Mouse (Mus musculus) C2C12 (cell line): ENCODE measurements around the gene Sema4d.

Experiments used
- CTCF ChIP-seq: IDR thresholded peaks from one replicate; pipeline ENCODE4 v1.5.1; 2011; ENCODE audit not compliant: control insufficient read depth, insufficient read depth, insufficient read length
- MAX ChIP-seq: IDR thresholded peaks from one replicate; pipeline ENCODE4 v1.6.1; 2011; ENCODE audit warnings: mild to moderate bottlenecking, control low read depth
- MYOD1 ChIP-seq: IDR thresholded peaks from one replicate; pipeline ENCODE4 v1.6.1; 2011; ENCODE audit warnings: low read depth; ENCODE audit not compliant: control insufficient read depth, insufficient read length
- MYOG ChIP-seq: IDR thresholded peaks from one replicate; pipeline ENCODE4 v1.6.1; 2011; ENCODE audit not compliant: control insufficient read depth, insufficient read length; ENCODE audit errors: extremely low read depth
- USF1 ChIP-seq: IDR thresholded peaks from one replicate; pipeline ENCODE4 v1.6.1; 2011; ENCODE audit warnings: low read depth, mild to moderate bottlenecking, control low read depth, moderate library complexity

- TF ChIP-seq CTCF: no peak
- TF ChIP-seq USF1: no peak
- TF ChIP-seq MAX: no peak
- no peak for TF ChIP-seq MYOG
- no peak for TF ChIP-seq MYOD1
These were observed 17.3 kb downstream of the Sema4d start for GRCm38 (mm10) chr13:51776160-51776737.
